Mouse (Mus musculus): ENCODE data around the gene Plekhg5.

GRCm38 (mm10) chr4:152072655-152073054, 357 bp downstream of the Plekhg5 start:
- TF ChIP-seq MAFK (IDR thresholded peaks at IDR 0.05; ENCODE audit: insufficient replicate concordance, low read length): no peak
- no peak for TF ChIP-seq NRF1 (IDR thresholded peaks at IDR 0.05; ENCODE audit: low read depth, low read length)
